Mouse (Mus musculus) left cerebral cortex, adult 9 months (tissue): ENCODE results near the gene Gm21477.
"Not testable (repeated sequence)": the region's sequence is repeated elsewhere in the genome, so short reads cannot be mapped to it uniquely, and the experiment has no call there.

Experiments used
- DNase-seq, 2 experiments: peaks; one replicate each; pipeline ENCODE4 v3.0.0; 2022; ENCODE audit warnings: low spot score in 2 of 2

Gene Gm21477

GRCm38 (mm10) chrY:87116521-87116920, at the start of gene Gm21477:
Gene Gm21477 (plus strand): TSS chrY:87116821.
- DNase-seq = not testable (repeated sequence)
